Mouse (Mus musculus) CD4-positive, CD25-positive, alpha-beta regulatory T cell, adult 4 months (primary cell): Measurements from ENCODE around the gene 3830417A13Rik. TPM values are rescaled to one million over a fixed set of nuclear protein-coding genes. Genes with fewer than 3 reads are reported as not detected.

Experiments used
- ATAC-seq: one replicate; pipeline ENCODE4 v1.8.0; 2017
- polyA plus RNA-seq, 2 experiments: library from polyadenylated mRNA; unstranded; fragments of 100-300 nt; shearing (Covaris generic); gene quantifications; one replicate each; pipeline ENCODE4 v1.2.1; 2017

3830417A13Rik gene
- polyA plus RNA-seq: not detected

- ATAC-seq: no peak
These were observed at the start of gene 3830417A13Rik for GRCm38 (mm10) chrX:64173248-64173647. Gene 3830417A13Rik (plus strand): TSS chrX:64173548.

- no peak for ATAC-seq
These were observed 21.2 kb upstream of the 3830417A13Rik start, which contains the start of gene Gm6760 for GRCm38 (mm10) chrX:64152098-64152497. Gene Gm6760 (minus strand): TSS chrX:64152198.

- ATAC-seq: no peak
These were observed 7.9 kb downstream of the 3830417A13Rik start for GRCm38 (mm10) chrX:64181246-64181645.

Other genes with a start within 250 kb of the 3830417A13Rik start
- not detected for gene Gm6760, start 21.4 kb upstream of the 3830417A13Rik start, polyA plus RNA-seq
- gene Slitrk4, start 103.4 kb downstream of the 3830417A13Rik start, polyA plus RNA-seq: not detected